Mouse (Mus musculus) E14TG2a.4 (cell line): ENCODE results near the gene Pou2f1.
A peak's percentile ranks its signal among the peaks of the same experiment; 100 is the strongest.

ENCODE experiments used
- H3K27me3 ChIP-seq: 2 replicates; pipeline ENCODE4 v1.6.1; 2014; ENCODE audit warnings: low read length, control low read depth; ENCODE audit not compliant: insufficient read depth
- H3K36me3 ChIP-seq: 2 replicates; pipeline ENCODE4 v1.6.1; 2014; ENCODE audit warnings: low read length, control low read depth; ENCODE audit not compliant: insufficient read depth
- H3K4me1 ChIP-seq: replicated peaks from 2 replicates; pipeline ENCODE4 v1.6.1; 2014; ENCODE audit warnings: low read depth, low read length, control low read depth
- H3K4me3 ChIP-seq: replicated peaks from 2 replicates; pipeline ENCODE4 v1.5.1; 2014; ENCODE audit warnings: mild to moderate bottlenecking, low read length
- H3K9me3 ChIP-seq: 2 replicates; pipeline ENCODE4 v1.6.1; 2014; ENCODE audit warnings: low read length, control low read depth
- CTCF ChIP-seq: conservative IDR thresholded peaks from 2 replicates; pipeline ENCODE4 v1.5.1; 2014; ENCODE audit warnings: low read length
- NANOG ChIP-seq: IDR thresholded peaks from 2 replicates; pipeline ENCODE4 v1.6.1; 2014; ENCODE audit warnings: borderline replicate concordance, low read length, mixed read lengths
- POU5F1 ChIP-seq: IDR thresholded peaks from 2 replicates; pipeline ENCODE4 v1.6.1; 2014; ENCODE audit warnings: low read length, borderline replicate concordance

Pou2f1 gene

DNA sequence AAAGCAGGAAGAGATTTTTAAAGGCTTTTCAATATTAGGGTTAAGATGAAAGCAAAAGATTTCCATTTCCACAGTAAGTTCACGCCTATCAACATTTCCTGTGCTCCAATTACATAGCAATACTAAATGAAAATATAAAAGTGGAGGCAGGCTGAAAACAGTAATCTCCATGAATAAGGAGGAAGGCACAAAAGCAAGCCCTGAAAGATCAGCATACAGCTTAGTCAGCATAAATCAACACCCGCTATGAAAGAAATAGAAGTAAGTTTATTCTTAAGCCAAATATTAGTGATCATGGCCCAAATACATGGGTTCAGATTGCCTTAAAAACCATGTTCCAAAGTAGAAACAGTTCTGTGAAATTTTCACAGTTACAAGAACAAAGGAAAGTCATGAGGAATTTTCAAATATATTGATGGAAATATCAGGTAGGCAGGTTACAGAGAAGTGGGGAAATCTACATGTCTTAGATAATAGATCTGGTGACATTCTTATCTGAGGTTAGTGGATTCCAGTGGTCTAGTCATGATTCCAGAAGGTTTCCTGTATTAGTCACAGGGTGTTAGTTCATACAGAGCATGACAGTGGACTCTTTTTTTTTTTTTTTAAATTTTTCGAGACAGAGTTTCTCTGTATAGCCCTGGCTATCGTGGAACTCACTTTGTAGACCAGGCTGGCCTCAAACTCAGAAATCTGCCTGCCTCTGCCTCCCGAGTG is 6.3 kb upstream of the Pou2f1 start:
- no peaks in the 10 kb centered on the region for H3K9me3 ChIP-seq
- no peaks in the 10 kb centered on the region for H3K36me3 ChIP-seq
- H3K27me3 ChIP-seq, result no peaks in the 10 kb centered on the region
- TF ChIP-seq POU5F1 (no peak), NANOG (no peak), CTCF (no peak)
- H3K4me1 ChIP-seq, result peaks cover 12% of the 10 kb centered on the region
- H3K4me3 ChIP-seq, result no peak overlapping the region

DNA sequence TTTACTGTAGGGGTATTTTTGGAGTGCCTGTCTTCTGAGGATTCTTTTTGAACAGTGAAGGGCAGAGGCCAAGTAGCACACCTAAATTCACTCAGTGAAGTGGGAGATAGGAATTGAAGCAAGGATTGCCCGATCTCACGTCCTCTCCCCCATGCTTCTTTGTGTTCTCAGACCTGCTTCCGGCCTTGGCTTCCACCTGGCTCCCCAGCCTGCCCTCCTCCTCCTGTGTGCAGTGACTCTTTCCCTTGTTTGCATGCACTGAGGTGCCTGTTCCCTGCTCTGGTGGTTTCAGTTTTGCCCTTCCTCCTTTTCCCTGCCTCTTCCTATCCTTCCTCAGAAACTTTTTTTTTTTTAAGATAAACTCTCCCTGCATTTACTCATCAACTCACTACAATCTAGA is 4.5 kb upstream of the Pou2f1 start:
- no peak for TF ChIP-seq CTCF
- no peak for TF ChIP-seq NANOG
- TF ChIP-seq POU5F1, result no peak
- H3K4me1 ChIP-seq, result peaks cover 12% of the 10 kb centered on the region
- no peaks in the 10 kb centered on the region for H3K36me3 ChIP-seq
- no peaks in the 10 kb centered on the region for H3K9me3 ChIP-seq
- no peak overlapping the region for H3K4me3 ChIP-seq
- H3K27me3 ChIP-seq, result no peaks in the 10 kb centered on the region

DNA sequence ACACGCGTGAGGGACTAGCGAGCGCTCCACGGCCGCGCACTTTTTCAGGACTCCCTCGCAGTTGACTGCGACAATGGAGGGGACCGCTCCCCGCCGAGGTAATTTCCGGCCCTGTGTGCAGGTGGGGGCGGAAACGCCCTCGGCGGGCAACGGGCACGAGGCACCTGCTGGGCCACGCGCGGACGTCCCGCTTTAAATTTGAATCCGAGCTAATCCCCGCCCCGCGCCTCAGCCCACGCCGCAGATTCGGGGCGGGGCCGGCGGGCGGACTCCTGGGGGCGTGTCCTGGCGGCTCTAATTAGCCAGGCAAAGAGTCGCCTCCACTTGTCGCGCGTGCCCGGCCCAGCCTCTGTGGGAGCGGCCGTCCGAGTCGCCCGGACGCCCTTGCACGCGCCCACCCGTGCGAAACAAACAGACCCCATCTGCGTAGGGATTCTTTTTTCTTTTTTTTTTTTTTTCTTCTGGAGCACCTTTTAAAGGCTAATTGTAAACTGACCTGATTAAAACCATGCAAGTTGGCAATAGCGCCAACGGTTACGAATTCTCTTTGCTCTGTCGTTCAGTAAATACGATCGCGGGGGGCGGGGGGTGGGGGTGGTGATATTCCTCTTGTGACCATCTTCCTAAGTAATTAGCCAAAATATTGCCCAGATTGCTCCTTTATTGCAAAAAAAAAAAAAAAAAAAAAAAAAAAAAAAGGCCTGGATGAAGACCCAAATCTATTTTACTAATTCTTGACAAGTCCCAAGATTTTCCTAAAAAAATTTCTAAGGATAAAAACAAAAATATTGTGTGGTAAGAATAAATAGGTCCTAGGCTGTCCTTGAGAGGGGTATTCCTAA is 924 bp upstream of the Pou2f1 start:
- H3K36me3 ChIP-seq, result peaks cover 3% of the 10 kb centered on the region; the same call in 1 of the 2 replicates
- H3K4me1 ChIP-seq, result peaks cover 40% of the 10 kb centered on the region
- no peaks in the 10 kb centered on the region for H3K27me3 ChIP-seq
- peak overlapping the region; percentile 88 for H3K4me3 ChIP-seq
- no peaks in the 10 kb centered on the region for H3K9me3 ChIP-seq
- TF ChIP-seq NANOG (no peak; the same call in 1 of the 2 replicates), POU5F1 (no peak), CTCF (no peak)

DNA sequence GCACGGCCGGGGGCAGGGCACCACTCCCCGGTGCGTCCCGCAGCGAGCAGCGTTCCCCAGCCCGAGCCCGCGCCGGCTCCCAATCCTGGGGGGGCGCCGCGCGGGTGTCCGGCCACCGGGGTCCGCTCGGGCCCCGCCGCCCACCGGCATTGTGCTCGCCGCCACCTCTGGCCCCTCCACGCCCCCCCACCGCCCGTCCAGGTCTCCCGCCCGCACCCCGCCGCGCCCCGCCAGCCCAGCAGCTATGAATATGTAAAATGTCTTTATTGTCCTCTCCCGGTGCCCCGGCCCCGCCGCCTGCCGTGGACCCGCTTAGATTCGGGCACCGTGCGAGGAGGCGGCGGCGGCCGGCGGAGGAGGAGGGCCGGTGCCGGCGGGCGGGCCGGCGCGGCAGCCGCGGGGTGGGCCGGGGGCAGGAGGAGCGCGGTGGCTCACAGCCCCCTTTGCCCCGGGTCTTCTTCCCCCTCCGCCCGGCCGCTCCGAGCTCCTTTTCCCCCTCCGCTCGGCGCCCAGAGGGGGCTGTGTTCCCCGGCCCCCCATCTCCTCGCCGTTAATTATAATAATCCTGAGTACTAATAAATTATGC is 481 bp downstream of the Pou2f1 start:
- Histone ChIP-seq H3K9me3 (no peaks in the 10 kb centered on the region), H3K4me1 (peaks cover 45% of the 10 kb centered on the region), H3K4me3 (peak overlapping the region; percentile 93), H3K27me3 (no peaks in the 10 kb centered on the region), H3K36me3 (peaks cover 3% of the 10 kb centered on the region; the same call in 1 of the 2 replicates)
- TF ChIP-seq NANOG, result no peak
- no peak for TF ChIP-seq CTCF
- TF ChIP-seq POU5F1, result no peak

DNA sequence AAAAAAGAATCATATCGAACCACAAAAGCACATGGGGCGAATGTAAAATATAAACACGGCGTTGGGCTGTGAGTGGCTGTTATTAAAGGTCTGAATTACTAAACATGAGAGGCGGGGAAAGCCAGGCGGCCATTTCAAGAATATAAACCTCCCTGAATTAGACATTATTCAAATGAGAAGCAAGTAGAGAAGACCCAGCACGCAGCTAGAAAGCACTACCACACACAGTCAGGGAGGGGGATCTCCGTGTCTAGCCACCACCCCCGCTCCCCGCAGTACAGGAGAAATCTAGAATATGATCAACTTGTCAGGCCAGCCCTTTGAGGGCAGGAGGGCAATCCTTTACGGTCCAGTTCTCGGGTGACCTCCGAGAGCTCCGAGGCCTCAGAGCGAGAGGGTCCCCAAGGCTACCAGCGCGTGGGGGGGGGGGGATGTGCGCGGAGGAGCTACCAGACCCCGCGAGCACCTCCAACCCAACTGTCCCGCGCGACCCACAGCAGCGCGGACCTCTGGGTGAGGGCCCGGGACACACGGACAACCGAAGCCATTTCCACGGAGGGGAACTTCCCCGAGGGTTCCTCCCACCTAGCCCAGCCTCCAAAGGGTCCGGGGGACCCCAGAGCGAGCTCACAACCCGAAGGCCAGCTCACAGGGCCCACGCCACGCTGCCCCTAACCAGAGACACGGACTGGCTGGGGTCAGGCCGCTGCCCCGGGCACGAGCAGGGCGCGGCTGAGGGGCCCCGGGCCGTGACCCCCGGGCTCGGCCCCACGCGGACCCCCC is 1.2 kb downstream of the Pou2f1 start:
- H3K27me3 ChIP-seq, result no peaks in the 10 kb centered on the region
- H3K36me3 ChIP-seq, result peaks cover 3% of the 10 kb centered on the region; the same call in 1 of the 2 replicates
- H3K4me3 ChIP-seq, result peak overlapping the region; percentile 93
- TF ChIP-seq CTCF (no peak), POU5F1 (no peak), NANOG (no peak)
- H3K9me3 ChIP-seq, result no peaks in the 10 kb centered on the region
- H3K4me1 ChIP-seq, result peaks cover 48% of the 10 kb centered on the region

DNA sequence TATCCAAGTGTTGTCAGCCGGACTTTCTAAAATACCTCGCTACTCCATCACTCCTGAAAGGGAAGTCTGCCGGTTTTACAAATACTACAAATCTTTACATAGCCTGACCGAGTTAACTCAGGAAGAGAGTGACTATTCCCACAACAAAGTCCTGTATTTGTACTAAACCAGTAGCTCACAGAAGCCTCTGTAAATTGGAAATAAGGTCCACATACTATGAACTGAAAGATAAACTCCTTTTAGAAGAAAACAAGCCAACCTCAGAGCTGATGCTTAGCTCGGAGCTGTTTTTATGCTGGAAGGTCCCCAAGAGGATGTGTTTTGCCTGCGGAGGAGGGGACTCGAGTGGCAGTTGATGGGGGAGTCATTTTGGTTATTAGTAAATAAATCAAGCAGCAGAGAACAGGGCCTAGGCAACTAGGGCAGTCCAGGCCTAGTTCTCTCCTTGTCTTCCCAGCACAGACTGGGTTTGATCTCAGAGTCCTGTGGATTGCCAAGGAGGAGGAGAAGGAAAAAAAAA is 1.8 kb downstream of the Pou2f1 start:
- no peaks in the 10 kb centered on the region for H3K9me3 ChIP-seq
- peak overlapping the region; percentile 93 for H3K4me3 ChIP-seq
- no peak for TF ChIP-seq NANOG
- TF ChIP-seq CTCF, result no peak
- no peak for TF ChIP-seq POU5F1
- peaks cover 3% of the 10 kb centered on the region; the same call in 1 of the 2 replicates for H3K36me3 ChIP-seq
- H3K4me1 ChIP-seq, result peaks cover 54% of the 10 kb centered on the region
- no peaks in the 10 kb centered on the region for H3K27me3 ChIP-seq

DNA sequence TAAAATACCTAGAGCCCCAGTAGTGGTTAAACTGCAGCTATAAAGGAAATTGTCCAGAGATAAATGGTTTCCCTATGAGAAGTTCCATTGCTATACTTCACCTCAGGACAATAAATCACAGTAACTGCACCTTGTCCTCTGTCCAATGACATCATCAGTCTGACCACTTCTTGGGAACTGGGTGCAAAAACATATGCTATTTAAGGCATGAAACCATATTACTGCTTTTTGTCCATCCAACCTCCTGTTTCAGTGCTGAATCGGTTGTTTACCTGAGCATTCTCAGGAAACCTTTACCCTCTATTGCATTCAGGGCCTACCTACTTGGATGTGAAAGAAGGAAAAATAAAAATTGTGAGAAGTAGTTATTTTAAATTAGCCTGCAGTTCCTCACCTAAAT is 2.8 kb downstream of the Pou2f1 start:
- Histone ChIP-seq H3K4me1 (peaks cover 60% of the 10 kb centered on the region), H3K9me3 (no peaks in the 10 kb centered on the region), H3K27me3 (no peaks in the 10 kb centered on the region), H3K36me3 (peaks cover 3% of the 10 kb centered on the region; the same call in 1 of the 2 replicates), H3K4me3 (no peak overlapping the region; the same call in 1 of the 2 replicates)
- TF ChIP-seq NANOG, result no peak
- no peak for TF ChIP-seq CTCF
- no peak for TF ChIP-seq POU5F1
